Mouse (Mus musculus): ENCODE data around the gene Vars2.

GRCm38 (mm10) chr17:35643609-35644236 lies 23.7 kb downstream of the Vars2 start, which contains the start of gene Mucl3:
- TF ChIP-seq CTCF (conservative IDR thresholded peaks at IDR 0.05 in 1 of 2, IDR thresholded peaks at IDR 0.05 in 1 of 2; ENCODE audit: low read depth in 2 of 2, low read length in 2 of 2) (no peak), MAFK (IDR thresholded peaks at IDR 0.05; ENCODE audit: insufficient replicate concordance, low read length) (no peak), EP300 (IDR thresholded peaks at IDR 0.05; ENCODE audit: low read length) (no peak), JUN (IDR thresholded peaks at IDR 0.05; ENCODE audit: insufficient read depth, low read depth, low read length) (no peak)
